Mouse (Mus musculus): ENCODE measurements around the gene Mef2b.

Mef2b gene

DNA sequence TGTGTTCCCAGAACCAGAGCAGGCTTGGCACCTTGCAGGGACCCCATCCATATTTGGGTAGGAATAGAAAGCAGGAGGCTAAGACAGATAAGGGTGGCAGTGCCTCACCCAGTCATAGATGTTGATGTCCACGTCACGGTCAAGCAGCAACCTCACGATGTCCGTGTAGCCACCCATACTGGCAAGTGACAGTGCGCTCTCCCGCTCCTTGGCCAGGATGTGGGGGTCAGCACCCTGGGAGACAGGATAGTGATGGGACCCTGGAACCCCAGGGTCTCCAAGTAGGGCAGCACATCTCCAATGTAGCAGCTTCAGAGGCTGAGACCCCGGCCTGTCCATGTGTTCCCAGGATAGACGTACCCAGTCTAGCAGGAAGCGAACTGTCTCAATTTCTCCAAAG is 4.6 kb upstream of the Mef2b start:
- DNase-seq = no peak

DNA sequence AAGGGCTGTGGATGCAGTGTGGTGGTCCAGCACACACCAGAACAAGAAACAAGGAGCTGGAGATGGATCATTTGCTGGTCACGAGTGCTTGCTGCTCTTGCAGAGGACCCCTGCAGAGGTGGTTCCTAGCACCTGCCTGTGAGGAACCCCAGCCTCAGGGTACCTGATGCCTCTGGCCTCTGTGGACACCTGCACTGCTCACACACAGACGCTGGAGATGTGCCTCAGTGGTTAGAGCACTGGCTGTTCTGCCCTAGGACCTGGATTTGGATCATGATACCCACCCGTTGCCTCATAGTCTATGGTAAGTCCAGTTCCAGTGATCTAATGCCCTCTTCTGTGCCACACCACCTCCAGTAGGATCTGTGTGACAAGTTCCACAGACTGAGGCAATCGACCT is 2.9 kb upstream of the Mef2b start:
- no peak for DNase-seq

DNA sequence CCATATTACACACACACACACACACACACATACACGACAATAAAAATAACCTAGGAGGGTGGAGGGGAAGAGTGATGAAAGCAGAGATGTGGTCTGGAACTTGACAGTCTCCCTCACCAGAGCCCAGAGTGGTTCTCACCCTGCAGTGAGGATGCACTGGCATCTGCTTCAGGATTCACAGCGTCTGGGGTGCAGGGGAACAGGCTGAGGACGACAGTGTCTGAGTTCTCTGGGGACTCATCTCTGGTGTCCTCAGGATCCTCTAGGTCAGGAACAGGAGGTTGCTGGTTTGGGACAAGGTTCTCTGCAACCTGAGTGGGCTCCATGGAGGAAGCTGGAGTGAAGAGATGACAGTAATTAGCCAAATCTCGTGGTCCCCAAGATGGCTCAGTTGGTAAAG is 1.6 kb upstream of the Mef2b start:
- no peak for DNase-seq

DNA sequence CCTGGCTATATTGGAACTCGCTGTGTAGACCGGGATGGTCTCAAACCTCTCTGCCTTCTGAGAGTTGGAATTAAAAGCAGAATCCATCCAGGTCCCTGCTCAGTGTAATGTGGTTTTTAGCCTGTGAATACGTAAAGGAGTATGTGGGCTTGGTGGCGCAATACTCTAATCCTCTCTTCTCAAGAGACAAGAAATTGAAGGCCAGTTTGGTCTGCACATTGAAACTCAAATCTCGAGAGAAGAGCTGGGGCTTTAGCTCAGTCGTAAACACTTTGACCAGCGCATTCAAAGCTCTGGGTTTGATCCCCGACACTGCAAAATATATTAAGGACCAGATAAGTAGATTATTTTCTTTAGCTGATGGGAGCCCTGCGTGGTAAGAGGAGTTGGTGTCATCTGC is 470 bp downstream of the Mef2b start:
- DNase-seq = no peak

DNA sequence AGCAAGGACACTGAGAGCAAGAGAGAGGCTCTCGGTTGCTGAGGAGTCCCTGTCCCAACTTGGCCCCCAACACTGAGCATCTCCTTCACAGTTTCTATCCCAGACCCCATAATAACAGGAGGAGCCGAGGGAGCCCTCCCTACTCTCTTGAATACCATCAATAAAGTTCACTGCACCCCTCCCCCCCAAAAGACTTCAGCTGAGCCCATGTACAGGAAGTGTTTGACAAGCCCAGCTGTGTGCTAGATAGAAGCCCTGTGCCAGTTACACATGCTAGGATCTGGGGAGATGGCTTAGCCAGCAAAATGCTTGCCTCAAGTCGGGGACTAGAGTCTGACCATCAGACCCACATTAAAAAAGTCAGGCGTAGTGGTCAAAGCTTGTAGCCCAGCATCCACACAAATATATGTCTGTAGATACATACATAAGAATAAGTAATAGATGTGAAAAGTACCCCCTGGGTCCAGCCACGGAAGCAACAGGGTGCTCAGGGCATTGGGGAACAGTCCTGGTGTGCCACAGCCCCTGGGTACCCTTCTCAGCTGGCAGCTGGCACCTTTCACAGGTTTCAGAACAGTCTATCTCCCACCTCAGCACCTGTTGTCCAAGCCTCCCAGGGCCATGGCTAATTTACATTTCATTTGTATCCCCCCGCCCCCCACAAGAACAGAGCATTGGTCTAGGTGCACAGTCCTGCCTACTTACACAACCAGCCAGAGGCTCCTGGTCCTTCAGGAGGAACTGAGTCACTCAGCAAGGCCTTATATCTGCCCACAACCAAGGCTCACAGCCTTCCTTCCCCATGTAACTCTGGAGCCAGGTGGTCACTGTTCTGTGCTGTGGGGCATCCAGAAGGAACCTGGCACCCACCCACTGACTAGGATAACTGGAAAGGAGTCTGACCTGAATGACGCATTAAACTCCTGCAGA is 8.4 kb downstream of the Mef2b start:
- DNase-seq = no peak

DNA sequence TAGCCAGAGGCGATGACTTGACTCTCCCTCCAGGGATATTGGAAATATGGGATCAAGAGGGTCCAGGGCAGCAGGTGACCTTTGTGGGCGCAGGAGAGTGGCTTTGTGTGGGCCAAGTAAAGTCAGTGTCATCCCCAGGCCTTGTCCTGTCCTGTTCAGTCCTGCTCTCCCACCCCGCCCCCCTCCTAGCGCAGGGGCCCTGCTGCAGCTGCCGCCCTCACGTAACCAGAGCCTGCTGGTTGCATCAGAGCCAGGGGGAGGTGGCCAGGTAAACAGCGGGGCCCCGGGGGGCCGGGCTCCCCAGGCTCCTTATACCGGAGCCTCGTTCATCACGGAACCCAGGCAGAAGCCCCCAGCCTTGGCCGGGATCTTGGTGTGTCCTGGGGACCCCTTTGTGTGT is 10.6 kb downstream of the Mef2b start:
- no peak for DNase-seq

DNA sequence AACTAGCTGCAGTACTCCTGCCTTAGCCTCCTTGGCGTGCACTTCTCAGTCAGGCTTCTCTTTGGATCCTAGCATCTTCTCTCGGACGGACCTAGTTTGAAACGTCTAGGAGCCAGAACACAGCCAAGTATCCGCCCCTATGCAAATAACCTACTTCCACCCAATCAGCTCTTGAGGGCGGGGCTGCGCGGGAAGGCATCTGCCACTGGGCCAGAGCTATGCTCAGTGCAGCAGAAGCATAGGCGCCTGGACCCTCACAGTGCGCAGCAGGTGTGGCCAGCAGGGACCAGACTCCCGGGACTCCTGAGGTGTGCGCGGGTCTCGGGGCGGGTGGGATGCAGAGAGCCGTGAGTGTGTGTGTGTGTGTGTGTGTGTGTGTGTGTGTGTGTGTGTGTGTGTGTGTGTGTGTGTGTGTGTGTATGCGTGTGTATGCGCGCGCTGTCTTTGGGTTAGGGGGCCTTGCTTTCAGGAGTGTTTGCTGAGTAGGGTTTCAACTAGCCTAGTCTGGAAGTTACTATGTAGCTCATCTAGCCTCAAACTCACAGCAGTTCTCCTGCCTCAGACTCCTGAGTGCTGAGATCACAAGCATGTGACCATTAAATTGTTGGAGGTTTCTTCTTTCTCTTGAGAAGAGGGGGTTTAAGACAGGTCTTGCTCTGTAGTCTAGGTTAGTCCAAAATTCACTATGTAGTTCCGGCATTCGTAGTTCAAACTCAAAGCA is 13.2 kb downstream of the Mef2b start:
- peak; percentile 86 to 90 for DNase-seq

DNA sequence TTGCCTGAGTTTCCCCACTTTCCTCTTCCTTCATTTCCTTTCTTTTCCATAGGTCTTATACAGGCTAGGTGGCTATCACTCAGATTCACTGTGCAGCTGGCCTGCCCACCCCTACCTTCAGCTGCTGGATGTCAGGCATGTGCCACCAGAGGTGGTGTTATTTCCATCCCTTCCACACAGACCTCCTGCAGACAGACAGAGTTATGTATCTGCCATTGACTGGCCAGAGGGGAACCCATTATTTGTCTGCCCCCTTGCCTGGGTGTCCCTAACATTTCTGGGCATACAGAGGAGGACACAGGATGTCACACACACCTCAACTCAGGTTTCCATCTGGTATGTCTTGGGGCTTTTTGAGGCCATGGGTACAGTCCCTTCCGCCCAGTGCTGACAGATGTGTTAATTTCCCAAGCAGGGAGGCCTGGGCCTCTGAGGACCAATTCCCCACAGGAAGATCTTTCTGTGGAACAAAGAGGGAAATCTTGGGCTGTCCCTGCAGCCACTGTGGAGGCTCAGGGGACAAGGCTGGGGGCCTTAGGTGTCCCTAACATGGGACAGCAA is 17.8 kb downstream of the Mef2b start:
- DNase-seq = no peak

DNA sequence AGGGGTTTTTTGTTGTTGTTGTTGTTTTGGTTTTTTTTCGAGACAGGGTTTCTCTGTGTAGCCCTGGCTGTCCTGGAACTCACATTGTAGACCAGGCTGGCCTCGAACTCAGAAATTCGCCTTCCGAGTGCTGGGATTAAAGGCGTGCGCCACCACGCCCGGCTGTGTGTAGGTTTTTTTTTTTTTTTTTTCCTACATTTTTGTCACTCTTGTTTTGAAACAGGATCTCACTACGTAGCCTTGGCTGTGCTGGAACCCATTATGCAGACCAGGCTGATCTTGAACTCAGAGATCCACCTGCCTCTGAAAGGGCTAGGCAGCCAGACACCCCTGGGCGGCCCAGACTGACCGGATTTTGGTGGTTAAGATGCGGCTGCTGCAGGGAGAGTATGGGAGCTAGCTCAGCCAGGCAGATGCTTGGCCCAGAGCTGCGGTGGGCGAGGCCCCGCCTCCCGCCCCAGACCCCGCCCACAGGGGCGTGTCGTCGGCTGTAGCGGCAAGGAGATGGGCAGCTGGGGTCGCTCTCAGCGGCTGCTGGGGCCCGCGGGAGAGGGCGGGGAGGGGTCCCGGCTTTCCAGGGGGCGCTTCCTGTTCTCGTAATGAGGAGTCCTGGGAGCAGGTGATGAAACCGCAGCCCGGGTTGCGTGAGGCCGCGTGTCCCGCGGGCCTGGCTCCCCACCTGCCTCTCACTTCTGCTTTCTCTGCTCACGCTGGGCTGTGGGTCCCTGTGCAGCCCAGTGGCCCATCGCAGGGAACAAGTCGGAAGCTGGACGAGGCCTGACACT is 18.8 kb downstream of the Mef2b start:
- peak; percentile 83 to 89 for DNase-seq

DNA sequence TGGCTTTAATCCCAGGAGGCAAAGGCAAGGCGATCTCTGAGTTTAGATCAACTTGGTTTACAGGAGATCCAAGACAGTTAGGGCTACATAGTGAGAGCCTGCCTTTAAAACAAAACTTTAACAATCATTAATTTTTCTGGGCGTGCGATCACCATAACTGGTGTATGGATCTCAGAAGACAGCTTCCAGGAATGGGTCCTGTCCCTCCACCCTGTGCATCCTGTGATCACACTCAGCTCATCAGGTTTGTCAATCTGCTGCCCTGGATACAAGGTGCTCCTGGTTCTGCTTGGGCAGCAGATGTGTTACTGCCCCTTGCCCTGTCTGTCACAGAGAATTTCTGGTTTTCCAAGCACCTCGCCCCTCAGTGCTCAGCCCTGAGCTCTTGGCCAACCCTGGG is 19.7 kb downstream of the Mef2b start:
- DNase-seq = no peak

DNA sequence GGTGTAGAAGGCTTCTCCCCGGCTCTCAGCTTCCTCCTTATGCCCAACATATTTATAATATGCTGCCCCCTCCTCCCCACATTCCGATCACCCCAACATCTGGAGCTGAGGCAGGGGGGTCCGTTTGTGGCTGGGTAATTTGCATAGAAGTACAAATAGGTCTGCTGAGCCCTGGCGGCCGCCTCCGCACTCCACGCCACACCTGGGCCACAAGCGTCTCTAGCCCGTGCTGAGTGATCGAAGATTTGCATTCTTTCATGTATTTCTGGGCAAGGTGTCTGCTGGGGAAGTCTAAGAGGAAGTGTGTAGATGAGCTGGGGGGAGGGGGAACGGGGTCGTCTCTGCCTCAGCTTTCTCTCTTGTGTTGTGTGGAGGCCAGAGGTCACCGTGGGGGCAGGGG is 20.5 kb downstream of the Mef2b start:
- no peak for DNase-seq

DNA sequence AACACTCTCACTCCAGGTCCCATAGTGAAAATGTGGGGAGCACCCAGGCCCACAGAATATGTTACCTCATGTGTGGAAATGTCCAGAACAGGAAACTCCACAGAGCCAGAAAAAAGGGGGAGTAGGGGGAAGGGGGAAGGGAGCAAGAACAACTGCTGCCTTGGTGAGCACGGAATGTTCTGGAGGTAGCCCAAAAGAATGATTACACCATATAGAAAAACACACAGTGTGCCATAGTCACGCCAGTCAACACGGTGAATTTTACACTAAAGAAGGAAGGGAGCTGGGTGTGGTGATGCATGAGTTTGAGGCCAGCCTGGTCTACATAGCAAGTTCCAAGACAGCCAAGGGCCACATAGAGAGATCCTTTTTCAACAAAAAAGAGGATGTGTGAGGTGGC is 23.8 kb downstream of the Mef2b start:
- DNase-seq = no peak

DNA sequence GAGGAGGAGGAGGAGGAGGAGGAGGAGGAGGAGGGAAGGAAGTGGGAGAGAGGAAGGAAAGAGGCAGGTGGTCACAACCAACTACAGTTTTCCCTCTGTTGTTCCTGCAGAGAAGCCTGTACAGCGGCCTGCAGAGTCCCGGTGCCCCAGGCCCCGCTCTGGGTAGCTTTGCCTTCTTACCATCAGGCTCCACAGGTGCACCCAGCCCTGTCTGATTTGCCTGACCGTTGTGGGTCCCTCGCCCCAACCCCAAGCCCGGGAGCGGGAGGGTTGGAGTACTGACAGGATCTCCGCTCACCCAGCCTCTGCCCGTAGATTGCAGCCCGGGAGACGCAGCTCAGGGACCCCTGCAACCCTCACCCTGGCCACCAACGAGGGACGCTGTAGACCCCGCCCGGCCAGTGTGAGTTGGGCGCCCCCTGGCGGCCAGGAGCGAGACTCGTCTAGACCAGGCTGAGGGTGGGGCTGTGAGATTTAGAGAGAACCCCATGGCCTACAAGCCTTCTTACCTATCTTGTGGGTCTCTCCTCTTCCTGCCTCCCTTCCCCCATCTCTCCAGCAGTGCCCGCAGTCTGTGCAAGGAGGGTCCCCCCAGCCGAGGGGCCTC is 27.1 kb downstream of the Mef2b start:
- DNase-seq = peak; percentile 85 to 88

DNA sequence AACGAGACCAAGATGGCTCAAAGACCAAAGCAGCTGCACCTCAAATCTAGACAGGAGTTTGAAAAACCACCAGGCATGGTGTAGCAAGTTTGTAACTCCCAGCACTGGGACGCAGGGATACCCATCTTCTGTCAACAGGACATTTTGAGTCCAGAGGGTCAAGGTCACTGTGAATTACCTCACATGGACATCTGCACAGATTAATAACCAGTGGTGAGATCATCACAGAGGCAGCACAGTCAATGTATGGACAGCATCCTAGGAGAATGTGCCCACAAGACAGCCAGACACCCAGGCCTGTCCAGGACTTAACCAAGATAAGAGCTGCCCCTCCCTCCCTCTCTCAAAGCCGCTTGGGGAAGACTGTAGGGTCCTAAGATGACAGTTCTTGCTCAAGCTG is 30.6 kb downstream of the Mef2b start:
- DNase-seq = no peak

DNA sequence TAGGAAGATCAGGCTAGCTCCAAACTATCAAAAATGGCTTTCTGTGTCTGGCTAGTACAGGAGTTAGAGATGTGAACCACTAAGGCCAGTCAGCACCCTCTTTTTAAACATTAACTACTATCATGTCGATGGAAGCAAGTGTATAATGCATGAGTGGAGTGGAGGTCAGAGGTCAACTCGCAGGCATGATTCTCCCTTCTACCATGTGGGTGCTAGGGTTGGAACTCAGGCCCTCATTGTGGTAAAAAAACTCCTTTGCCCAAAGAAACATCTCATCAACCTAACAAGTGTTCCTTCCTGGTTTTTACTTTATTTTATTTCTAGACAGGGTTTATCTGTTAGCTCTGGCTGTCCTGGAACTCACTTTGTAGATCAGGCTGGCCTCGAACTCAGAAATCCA is 31.2 kb downstream of the Mef2b start:
- DNase-seq = peak; percentile 27 to 46

DNA sequence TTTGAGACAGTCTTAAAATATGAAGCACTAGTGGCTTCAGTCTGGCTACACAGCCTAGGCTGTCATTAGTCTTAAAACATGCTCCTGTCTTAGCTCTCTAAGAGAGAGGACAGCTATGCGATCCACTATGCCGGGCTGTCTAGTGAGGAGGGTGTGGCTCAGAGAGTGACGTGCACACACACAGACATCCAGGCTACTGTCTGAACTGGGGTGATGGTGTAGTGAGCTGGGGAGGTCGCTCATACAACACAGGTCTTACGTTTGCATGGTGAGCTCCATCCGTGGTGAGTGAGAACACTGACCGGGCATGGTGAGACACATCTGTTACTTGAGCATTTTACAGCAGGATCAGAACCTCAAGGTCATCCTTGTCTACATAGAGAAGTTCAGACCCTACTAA is 31.7 kb downstream of the Mef2b start:
- DNase-seq = no peak

DNA sequence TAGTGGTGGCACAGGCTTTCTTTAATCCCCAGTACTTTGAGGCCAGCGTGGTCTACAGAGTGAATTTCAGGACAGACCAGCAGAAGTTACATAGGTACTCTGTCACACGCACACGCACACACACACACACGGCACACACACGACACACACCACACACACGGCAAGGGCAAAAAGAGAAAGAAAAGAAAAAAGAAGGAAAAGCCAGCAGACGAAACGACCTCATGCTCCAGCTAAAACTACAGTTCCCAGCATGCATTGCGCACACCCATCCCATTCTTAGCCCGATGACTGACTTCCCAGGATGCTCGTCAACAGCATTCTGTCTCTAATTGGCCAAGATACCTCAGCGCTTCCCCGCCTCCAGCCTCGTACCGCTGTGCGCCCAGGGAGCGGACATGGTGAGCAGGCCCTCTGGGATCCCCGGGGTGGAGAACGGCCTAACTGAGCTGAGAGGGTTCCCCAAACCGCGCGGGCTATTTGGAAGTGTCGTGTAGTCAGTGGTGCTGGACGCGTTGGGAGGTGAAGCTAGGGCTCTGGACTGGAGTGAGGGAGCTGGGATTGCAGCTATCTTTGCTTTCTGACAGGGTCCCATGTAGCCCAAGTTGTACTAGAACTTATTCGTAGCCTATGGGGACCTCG is 32.7 kb downstream of the Mef2b start, which contains the start of gene Tmem161a:
Gene Tmem161a, plus strand, starts transcription at position 314 of the 639 bp plus-strand sequence.
- DNase-seq = peak; percentile 90 to 94

DNA sequence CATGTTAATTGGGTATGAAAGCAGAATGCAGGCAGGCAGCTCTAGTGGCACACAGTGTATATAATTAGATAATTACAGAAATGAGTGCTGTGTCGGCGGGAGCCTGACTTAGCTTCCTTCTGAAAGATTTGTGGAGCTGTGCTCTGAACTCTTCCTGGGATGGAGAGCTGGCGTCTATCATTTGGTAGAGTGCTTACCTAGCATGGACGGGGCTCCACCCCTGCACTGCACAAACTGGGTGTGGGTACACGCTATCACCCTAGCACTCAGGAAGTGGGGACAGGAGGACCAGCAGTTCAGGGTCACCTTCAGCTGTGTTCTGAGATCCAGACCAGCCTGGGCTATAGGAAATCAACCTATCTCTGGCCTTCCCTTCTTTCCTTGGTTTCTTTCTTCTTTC is 33.8 kb downstream of the Mef2b start:
- DNase-seq = no peak

DNA sequence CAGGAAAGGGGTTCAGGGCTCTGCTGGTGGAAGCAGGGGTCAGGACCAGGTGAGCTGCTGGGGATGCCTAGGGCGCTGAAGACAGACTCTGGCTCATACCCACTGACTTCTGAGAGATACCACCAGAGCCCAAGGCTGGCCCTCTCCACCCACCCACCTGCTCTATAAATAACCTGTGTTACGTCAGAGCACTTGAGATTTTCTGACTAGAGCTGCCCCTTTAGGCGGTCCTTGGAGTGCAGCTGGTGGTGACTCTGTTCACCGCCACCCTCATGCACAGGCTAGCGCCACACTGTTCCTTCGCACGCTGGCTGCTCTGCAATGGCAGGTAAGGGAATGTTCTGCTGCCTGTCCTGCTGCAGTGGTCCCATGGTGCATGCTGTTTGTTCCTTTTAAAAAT is 34.6 kb downstream of the Mef2b start:
- no peak for DNase-seq

DNA sequence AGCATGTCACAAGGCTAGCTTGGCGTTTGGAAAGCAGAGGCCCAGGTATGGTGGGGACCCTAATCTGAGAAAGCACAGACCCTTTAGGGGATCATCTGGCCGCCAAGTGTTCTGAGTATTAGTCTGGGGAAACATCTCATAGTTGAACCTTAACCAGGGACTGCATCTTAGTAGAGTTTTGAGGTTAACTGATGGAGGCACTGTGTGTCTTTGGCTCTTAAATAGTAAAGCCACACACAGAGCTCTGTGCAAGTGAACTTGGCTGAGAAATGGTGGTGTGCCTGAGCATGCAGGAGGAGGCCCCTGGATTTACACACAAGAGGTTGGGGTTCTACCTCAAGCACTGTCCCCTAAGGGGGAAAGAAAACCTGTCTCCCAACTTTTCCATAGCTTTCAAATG is 38.7 kb downstream of the Mef2b start:
- no peak for DNase-seq

DNA sequence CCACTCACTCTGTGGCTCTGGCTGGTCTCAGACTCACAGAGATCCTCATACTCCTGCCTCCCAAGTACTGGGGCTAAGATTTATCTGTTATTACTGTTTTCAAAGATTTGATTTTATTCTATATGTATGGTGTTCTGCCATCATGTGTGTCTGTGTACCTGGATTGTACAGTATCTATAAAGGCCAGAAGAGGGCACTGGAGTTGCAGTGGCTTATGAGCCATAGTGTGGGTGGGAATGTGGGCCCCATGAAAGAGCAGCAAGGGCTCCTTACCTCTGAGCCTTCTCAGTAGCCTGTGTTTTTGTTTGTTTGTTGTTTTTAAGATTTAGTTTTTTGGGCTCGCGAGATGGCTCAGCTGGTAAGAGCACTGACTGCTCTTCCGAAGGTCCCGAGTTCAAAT is 39.6 kb downstream of the Mef2b start:
- DNase-seq = no peak

Data from kidney, postnatal 4 days (tissue).